Mouse (Mus musculus) brain, embryonic 14.5 days (tissue): Measurements from ENCODE around the gene Tmed9.

ENCODE experiments used
- CTCF ChIP-seq: fragments of 200-500 bp; IDR thresholded peaks from 2 replicates; pipeline ENCODE4 v1.5.1; 2012; ENCODE audit warnings: inconsistent platforms, mild to moderate bottlenecking, moderate library complexity, borderline replicate concordance; ENCODE audit not compliant: insufficient read depth, insufficient read length; ENCODE audit errors: extremely low read depth
- POLR2A ChIP-seq: fragments of 200-500 bp; IDR thresholded peaks from 2 replicates; pipeline ENCODE4 v1.6.1; 2012; ENCODE audit warnings: mild to moderate bottlenecking, inconsistent platforms, borderline replicate concordance; ENCODE audit not compliant: poor library complexity, insufficient read depth, insufficient read length, severe bottlenecking; ENCODE audit errors: extremely low read depth

- TF ChIP-seq POLR2A (no peak), CTCF (no peak)
These were observed 62.9 kb downstream of the Tmed9 start for GRCm38 (mm10) chr13:55636185-55636983.
